Mouse (Mus musculus) midbrain, postnatal 0 days (tissue): ENCODE results near the gene Cldn5. TPM values are rescaled to one million over a fixed set of nuclear protein-coding genes. Genes with fewer than 3 reads are reported as not detected.

ENCODE experiments used
- ATAC-seq: fragments of 200-750 bp; cut with Nextera tagmentation; 2 replicates; pipeline ENCODE4 v1.8.0; 2017; ENCODE audit warnings: moderate number of reproducible peaks, mild to moderate bottlenecking, moderate TSS enrichment, moderate library complexity; ENCODE audit not compliant: low FRiP score
- DNase-seq: peaks from one replicate; pipeline ENCODE4 v3.0.0-alpha.2; 2015; ENCODE audit warnings: low spot score
- H3K27ac ChIP-seq: fragments of 300-500 bp; sonication (generic); 2 replicates; pipeline ENCODE4 v1.5.1; 2014; ENCODE audit warnings: low read depth, mild to moderate bottlenecking, low read length, mixed read lengths
- H3K27me3 ChIP-seq: fragments of 300-500 bp; sonication (generic); 2 replicates; pipeline ENCODE4 v1.6.1; 2014; ENCODE audit warnings: low read length, control low read depth, mixed read lengths; ENCODE audit not compliant: insufficient read depth
- H3K36me3 ChIP-seq: fragments of 300-500 bp; sonication (generic); 2 replicates; pipeline ENCODE4 v1.6.1; 2014; ENCODE audit warnings: low read length, control low read depth, mixed read lengths; ENCODE audit not compliant: insufficient read depth
- H3K4me1 ChIP-seq: fragments of 300-500 bp; sonication (generic); 2 replicates; pipeline ENCODE4 v1.6.1; 2014; ENCODE audit warnings: mild to moderate bottlenecking, control low read depth, antibody characterized with exemption, low read length, mixed read lengths; ENCODE audit not compliant: insufficient read depth
- H3K4me2 ChIP-seq: fragments of 300-500 bp; sonication (generic); 2 replicates; pipeline ENCODE4 v1.6.1; 2014; ENCODE audit warnings: low read depth, mild to moderate bottlenecking, low read length, mixed read lengths; ENCODE audit not compliant: poor library complexity, severe bottlenecking
- H3K4me3 ChIP-seq: fragments of 300-500 bp; sonication (generic); 2 replicates; pipeline ENCODE4 v1.5.1; 2014; ENCODE audit warnings: low read depth, mild to moderate bottlenecking, low read length, moderate library complexity
- H3K9ac ChIP-seq: fragments of 300-500 bp; sonication (generic); replicated peaks from 2 replicates; pipeline ENCODE4 v1.6.1; 2014; ENCODE audit warnings: mild to moderate bottlenecking, low read length, moderate library complexity, mixed read lengths; ENCODE audit not compliant: poor library complexity, severe bottlenecking
- H3K9me3 ChIP-seq: fragments of 300-500 bp; sonication (generic); 2 replicates; pipeline ENCODE4 v1.6.1; 2016; ENCODE audit warnings: low read length, control low read depth
- CTCF ChIP-seq: IDR thresholded peaks from 2 replicates; pipeline ENCODE4 v1.5.1; 2016; ENCODE audit warnings: antibody characterized with exemption, mild to moderate bottlenecking
- WGBS: fragments of 180-500 bp; shearing (Covaris S2); extraction: QIAGEN DNeasy Blood & Tissue Kit; methylation state at CpG from one replicate; pipeline ENCODE4 v1.1.7; 2014; 5-methylcytosine and 5-hydroxymethylcytosine counted together
- polyA plus RNA-seq: library from polyadenylated mRNA; unstranded; fragments of >200 nt; fragmentation: Nextera tagmentation; extraction: Ambion mirVana; gene quantifications from 2 replicates; pipeline ENCODE4 v1.2.1, GENCODE M21; 2015
- total RNA-seq: library from RNA; depleted of rRNA; stranded (reverse); fragments of >200 nt; gene quantifications from 2 replicates; pipeline ENCODE4 v1.2.3, GENCODE M21; 2014; rRNA removed

Cldn5 gene
- total RNA-seq (139 and 181 TPM in 2 replicates), polyA plus RNA-seq (115 and 137 TPM in 2 replicates)

GRCm38 (mm10) chr16:18776556-18777100 is at the start of gene Cldn5:
Gene Cldn5, plus strand, starts transcription at chr16:18776847.
- ATAC-seq (peak; percentile 21; the same call in 1 of the 2 replicates), DNase-seq (no peak)
- Histone ChIP-seq H3K27ac (peak within 1 kb of the TSS; percentile 32; the same call in 1 of the 2 replicates), H3K9ac (peak within 1 kb of the TSS; percentile 54), H3K4me2 (peak within 1 kb of the TSS; percentile 69), H3K36me3 (no peaks in the 10 kb centered on the region), H3K4me1 (peaks cover 4% of the 10 kb centered on the region; the same call in 1 of the 2 replicates), H3K4me3 (peak within 1 kb of the TSS; percentile 43), H3K27me3 (peaks cover 39% of the 10 kb centered on the region), H3K9me3 (no peaks in the 10 kb centered on the region)
- no peak for TF ChIP-seq CTCF
- 6% methylated on average over 19 of the region's 19 CpGs for WGBS

DNA sequence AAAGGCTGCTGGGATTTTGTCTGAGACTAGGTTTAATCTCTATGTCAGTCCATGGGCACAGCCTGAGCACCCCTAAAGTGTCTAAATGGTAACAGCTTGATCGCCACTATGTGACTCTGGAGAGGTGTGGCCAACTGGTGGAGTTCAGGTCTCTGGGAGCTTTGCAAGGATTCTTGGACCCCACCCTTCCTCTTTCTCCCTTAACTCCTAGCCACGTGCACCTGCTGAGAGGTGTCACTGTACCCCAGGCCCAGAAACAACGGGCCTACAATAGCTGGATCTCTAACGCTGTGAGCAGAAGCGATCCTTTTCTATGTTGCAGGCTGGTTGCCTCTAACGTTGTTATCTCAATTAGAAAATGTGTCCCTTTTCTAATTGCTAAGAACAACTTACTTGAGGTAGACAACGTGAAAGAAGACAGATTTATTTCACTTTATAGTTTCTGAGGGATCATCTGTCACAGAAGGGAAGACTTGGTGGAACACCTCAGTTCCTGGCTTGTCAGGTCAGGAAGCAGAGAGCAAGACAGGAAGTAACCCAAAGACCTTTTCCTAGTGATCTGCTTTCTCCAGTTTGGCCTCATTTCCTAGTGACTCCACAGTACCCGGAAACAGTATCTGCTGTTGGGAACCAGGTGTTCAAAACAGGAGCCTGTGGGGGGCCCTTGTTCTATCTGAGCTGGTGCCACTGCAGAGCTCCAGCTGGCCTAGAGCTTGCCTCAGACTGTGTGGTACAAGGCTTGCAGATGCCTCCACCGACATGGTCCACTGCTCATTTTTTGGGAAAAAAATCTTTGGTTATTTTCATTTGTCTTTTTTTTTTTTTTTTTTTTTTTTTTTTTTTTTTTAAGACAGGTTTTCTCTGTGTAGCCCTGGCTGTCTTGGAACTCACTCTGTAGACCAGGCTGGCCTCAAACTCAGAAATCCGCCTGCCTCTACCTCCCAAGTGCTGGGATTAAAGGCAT is 48.8 kb upstream of the Cldn5 start:
- Histone ChIP-seq H3K36me3 (no peaks in the 10 kb centered on the region), H3K9me3 (no peaks in the 10 kb centered on the region), H3K4me3 (no peak overlapping the region), H3K9ac (no peak overlapping the region), H3K4me2 (no peak overlapping the region), H3K27me3 (no peaks in the 10 kb centered on the region), H3K27ac (no peak overlapping the region), H3K4me1 (no peaks in the 10 kb centered on the region)
- TF ChIP-seq CTCF: no peak
- DNase-seq (no peak), ATAC-seq (no peak)
- WGBS: 75% methylated on average over 10 of the region's 10 CpGs

DNA sequence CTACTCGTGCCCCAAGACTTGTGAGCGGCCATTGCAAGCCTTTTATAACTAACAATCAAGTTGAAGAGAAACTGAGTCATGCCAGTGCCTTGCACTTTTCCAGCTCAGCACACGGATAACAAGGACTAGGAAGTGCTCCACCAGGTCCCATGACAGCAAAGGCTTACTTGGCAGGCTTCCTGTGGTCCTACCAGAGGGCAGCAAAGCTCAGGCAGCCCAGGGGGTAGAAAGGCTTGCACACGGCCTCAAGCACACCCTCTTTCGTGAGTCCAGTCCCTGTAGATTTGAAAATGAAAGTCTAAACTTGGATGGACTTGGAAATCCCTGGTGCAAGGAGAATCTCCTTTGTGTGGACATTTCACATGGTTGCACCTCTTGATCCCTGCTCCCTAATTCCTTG is 47.5 kb upstream of the Cldn5 start:
- DNase-seq (no peak), ATAC-seq (no peak)
- H3K27me3 ChIP-seq: no peaks in the 10 kb centered on the region
- H3K9ac ChIP-seq: no peak overlapping the region
- no peak overlapping the region for H3K4me2 ChIP-seq
- no peaks in the 10 kb centered on the region for H3K36me3 ChIP-seq
- H3K9me3 ChIP-seq: no peaks in the 10 kb centered on the region
- no peaks in the 10 kb centered on the region for H3K4me1 ChIP-seq
- no peak overlapping the region for H3K4me3 ChIP-seq
- H3K27ac ChIP-seq: no peak overlapping the region
- no peak for TF ChIP-seq CTCF
- 65% methylated on average over 5 of the region's 5 CpGs for WGBS

GRCm38 (mm10) chr16:18730640-18731039 is 46.0 kb upstream of the Cldn5 start:
- no peak for DNase-seq
- Histone ChIP-seq H3K27ac (no peak overlapping the region), H3K9me3 (no peaks in the 10 kb centered on the region), H3K4me3 (no peak overlapping the region), H3K4me2 (no peak overlapping the region), H3K4me1 (no peaks in the 10 kb centered on the region), H3K27me3 (no peaks in the 10 kb centered on the region), H3K9ac (no peak overlapping the region), H3K36me3 (no peaks in the 10 kb centered on the region)
- no peak for TF ChIP-seq CTCF
- ATAC-seq: no peak
- WGBS: 80% methylated on average over 3 of the region's 3 CpGs

DNA sequence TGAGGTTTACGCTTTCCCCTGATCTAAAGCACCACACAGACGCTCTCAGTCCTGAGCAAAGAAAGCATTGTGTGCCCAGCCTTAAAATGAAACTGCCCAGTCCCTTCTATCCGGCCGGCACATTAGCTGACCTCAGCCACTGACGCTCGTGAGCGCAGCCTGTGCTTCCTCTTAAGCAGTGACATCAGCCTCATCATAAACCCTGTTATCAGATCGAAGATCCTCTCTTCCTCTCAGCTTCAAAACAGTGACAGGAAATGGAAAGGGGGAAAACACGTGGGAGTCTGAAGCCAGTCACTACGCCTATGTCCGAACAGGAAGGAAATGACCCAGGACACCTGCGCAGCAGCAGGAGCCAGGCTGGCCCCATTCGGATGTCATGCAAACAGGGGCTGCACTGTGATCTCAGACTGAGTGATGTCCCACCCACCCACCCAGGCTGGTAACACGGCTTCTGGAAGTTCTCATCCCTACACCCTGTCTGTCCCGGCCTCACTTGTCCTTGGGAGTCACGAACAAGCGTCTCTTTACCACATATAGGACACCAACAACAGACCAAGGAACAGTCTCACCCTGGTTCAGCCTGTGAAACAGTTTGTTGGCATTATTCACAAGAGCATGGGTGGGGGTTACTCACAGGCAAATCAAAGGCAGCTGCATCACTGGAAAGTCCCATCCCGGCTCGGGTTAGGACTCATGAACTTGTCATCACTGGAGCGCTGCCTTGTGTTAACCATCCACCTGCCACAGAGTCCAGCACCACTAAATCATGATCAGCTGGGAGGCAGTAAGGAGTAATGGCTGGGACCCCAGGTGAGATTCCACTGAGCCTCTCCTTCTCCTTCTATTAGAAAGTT is 43.3 kb upstream of the Cldn5 start:
- Histone ChIP-seq H3K27ac (no peak overlapping the region), H3K27me3 (no peaks in the 10 kb centered on the region), H3K4me3 (no peak overlapping the region), H3K4me1 (no peaks in the 10 kb centered on the region), H3K9ac (no peak overlapping the region), H3K9me3 (no peaks in the 10 kb centered on the region), H3K4me2 (no peak overlapping the region), H3K36me3 (no peaks in the 10 kb centered on the region)
- WGBS: 70% methylated on average over 20 of the region's 20 CpGs
- ATAC-seq (no peak), DNase-seq (no peak)
- TF ChIP-seq CTCF: no peak
